Mouse (Mus musculus): ENCODE measurements at regions not wholly inside any gene's neighbourhood (a gene's known extent, or its start where the extent isn't known, plus 50 kb on each side); places are given as distances from the start of the nearest gene placed in this dataset.

DNA sequence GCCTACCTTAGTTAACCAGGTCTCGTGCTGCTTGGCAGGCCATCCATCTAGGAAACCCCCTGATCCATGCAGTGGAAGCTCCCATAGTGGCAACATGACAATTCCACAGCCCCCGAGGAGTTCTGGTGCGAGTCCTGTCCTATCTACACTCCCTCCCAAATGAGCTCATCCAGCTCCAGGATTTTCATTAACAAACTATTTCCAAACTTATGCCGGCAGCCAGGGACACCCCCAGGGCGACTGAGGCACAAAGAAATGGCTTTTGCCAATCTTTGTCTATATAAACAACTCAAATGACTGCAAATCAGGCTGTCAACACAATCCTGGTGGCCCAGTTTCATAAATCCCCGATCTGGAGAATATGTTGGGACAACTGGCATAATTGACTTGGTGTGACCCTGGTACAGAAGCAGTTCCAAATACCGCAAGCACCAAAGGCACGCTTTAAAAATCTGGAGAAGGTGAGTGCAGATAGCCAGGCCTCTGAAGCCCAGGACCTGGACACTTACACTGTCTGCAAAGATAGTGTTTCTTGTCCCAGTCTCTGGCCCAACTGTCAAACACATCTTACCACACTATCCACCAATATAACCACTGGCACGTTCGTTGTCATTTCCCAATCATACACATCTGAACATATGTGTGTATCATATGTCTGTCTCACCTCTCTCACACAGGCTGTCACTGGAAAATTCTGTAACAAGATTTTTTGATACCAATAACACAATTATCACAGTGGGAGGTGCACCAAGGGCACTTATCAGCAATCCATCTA is 179.9 kb downstream of the Atp6ap1l start:
- H3K9me3 ChIP-seq, result no peaks in the 10 kb centered on the region
- no peak for DNase-seq (ENCODE audit: low spot score)
- peaks cover 14% of the 10 kb centered on the region for H3K27me3 ChIP-seq (ENCODE audit: insufficient read depth, poor library complexity, severe bottlenecking)
- WGBS, result 92% methylated on average over 10 of the region's 10 CpGs
- H3K27ac ChIP-seq, result no peak overlapping the region
- H3K36me3 ChIP-seq, result no peaks in the 10 kb centered on the region
- no peak overlapping the region for H3K4me3 ChIP-seq
- peaks cover 20% of the 10 kb centered on the region for H3K4me1 ChIP-seq (replicated peaks)

DNA sequence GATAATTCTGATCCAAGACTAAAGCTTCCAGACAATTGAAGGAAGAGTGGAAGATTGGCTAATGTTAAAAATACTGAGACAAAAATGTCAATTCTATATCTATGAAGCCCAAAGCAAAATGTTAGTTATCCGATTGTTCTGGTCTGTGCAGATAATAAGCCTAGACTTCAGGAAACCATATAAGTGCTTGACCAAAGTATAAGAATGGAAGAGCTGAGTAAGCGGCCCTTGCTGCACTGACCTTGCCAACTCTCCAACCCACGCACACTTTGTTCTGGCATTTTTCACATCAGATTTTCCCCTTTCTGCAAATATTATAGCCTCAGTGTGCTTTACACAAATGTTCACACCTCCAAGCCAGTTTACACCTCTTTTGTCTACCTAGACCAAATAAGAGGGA is 180.6 kb downstream of the Atp6ap1l start:
- 96% methylated on average over 3 of the region's 3 CpGs for WGBS
- Histone ChIP-seq H3K36me3 (no peaks in the 10 kb centered on the region), H3K9me3 (no peaks in the 10 kb centered on the region), H3K4me3 (no peak overlapping the region), H3K27ac (no peak overlapping the region), H3K4me1 (replicated peaks) (peaks cover 20% of the 10 kb centered on the region), H3K27me3 (ENCODE audit: insufficient read depth, poor library complexity, severe bottlenecking) (peaks cover 17% of the 10 kb centered on the region)
- DNase-seq (ENCODE audit: low spot score), result no peak

DNA sequence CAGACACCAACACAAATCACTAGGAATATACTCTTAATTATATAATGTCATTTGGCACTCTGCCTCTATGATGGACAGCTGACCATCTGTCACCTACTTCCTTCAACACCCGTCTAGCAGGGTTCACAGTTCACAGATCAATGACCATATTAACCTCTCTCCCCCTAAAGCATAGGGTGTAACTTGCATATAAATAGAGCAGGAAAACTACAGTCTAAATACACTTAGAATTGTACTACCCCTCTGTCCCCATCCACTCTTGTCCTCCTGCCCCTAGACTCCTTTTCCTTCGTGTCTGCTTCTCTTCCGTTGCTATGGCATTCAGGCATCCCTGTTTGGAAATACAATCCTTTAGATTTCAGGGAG is 181.6 kb downstream of the Atp6ap1l start:
- 51% methylated on average over 3 of the region's 3 CpGs for WGBS
- no peaks in the 10 kb centered on the region for H3K9me3 ChIP-seq
- peaks cover 17% of the 10 kb centered on the region for H3K4me1 ChIP-seq (replicated peaks)
- no peak overlapping the region for H3K27ac ChIP-seq
- DNase-seq (ENCODE audit: low spot score), result no peak
- no peaks in the 10 kb centered on the region for H3K36me3 ChIP-seq
- peaks cover 19% of the 10 kb centered on the region for H3K27me3 ChIP-seq (ENCODE audit: insufficient read depth, poor library complexity, severe bottlenecking)
- no peak overlapping the region for H3K4me3 ChIP-seq

DNA sequence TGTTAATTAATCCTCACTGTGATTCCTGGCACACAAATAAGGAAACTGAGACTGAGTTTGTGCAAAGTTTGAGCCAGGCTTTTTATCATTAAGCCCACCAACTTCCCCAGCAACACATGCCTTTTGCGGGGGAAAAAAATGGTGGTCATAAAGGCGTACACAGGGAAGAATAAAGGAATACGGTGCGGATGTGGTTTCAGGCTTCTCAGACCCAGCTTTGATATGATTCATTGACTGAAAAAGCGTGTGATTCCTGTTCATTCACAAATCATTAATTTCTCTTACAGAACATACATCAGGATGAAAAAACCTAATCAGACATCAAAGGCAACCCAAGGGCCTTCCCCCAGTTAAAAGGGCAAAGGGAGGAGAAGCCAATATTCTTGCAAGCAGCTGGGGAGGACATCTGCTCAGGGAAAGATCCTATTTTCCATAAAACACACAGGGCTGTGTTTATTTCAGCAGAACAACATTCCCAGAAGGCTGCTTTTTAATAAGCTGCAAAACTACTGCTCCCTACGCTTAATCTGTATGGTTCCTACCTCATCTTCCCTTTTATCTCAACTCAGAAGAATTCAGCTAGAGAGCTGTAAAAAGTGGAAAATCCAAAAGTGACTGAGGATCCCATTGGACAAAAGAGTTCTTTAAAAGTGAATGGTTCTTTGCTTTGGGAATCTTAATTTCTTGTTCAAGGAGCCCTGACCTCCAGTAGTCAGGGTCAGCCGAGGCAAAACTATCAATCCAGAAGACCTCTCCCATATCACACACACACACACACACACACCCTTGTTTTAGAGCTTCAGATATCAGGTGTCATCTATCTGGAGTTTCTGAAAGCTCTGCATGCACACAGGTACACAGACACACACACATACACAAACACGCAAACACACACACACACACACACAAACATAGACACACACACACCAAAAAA is 182.3 kb downstream of the Atp6ap1l start:
- H3K9me3 ChIP-seq, result no peaks in the 10 kb centered on the region
- no peak overlapping the region for H3K4me3 ChIP-seq
- H3K27ac ChIP-seq, result no peak overlapping the region; the same call in none of the 2 replicates
- no peak for DNase-seq (ENCODE audit: low spot score)
- H3K36me3 ChIP-seq, result no peaks in the 10 kb centered on the region
- 80% methylated on average over 8 of the region's 8 CpGs for WGBS
- peaks cover 17% of the 10 kb centered on the region for H3K4me1 ChIP-seq (replicated peaks)
- H3K27me3 ChIP-seq (ENCODE audit: insufficient read depth, poor library complexity, severe bottlenecking), result peaks cover 19% of the 10 kb centered on the region

DNA sequence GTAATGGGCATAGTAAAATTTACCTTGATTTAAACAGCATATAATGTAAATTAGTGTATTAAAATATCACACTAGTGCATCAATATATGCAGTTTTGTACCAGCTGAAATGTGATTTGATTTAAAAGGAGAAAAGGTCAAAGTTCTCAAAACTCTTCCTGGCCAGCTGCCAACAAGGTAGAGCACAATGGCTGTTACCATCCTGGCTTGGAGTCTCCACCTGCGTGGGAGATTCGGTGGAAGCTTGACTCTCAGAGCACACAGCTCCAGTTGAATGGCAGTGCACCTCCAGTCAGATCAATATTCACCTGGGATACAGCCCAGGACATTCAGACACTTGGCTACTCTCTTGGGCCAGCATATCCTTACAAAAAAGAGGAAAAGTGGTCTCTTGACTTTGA is 220.8 kb downstream of the Atp6ap1l start:
- WGBS, result 82% methylated on average over 2 of the region's 2 CpGs
- Histone ChIP-seq H3K4me1 (replicated peaks) (no peaks in the 10 kb centered on the region), H3K4me3 (no peak overlapping the region), H3K36me3 (no peaks in the 10 kb centered on the region), H3K27me3 (ENCODE audit: insufficient read depth, poor library complexity, severe bottlenecking) (no peaks in the 10 kb centered on the region), H3K9me3 (no peaks in the 10 kb centered on the region), H3K27ac (no peak overlapping the region)
- no peak for DNase-seq (ENCODE audit: low spot score)

DNA sequence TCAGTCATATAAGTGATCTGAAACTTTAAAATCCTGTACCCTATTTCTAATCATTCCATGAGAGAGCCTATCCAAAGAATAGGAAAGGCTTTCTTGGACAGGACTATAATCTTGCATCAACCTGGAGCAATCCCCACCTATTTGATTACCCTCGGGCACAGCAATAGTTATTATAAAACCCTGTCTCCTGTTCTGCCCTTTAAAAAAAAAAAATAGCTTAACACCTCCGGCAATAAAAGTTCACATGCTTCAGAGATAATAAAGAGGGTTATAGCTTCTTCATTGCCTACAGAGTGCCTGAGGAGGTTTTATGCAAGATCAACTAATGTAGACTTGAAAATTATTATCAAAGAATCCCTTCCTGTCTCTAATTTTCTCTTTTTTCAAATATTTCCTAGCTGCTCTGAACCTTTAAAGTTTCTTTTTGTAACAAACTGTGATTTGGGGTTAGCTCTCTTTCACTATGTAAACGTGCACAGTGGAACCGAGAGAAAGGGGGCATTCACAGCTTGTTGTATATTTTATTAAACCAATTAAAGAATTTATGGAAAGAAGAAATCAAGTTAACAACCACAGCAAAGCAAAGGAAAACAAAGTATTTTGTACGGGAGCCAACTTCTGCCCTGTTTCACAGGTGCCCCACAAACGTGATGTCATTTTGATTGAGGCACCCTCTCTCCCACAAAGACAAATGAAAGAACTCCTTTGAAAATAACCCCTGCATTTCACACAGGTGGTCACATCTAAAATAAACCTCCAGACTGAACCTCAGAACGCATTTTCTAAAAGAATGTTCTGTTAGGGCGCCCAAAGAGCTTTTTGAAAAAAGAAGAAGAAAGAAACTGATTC is 225.8 kb downstream of the Atp6ap1l start:
- no peak overlapping the region for H3K27ac ChIP-seq
- no peaks in the 10 kb centered on the region for H3K9me3 ChIP-seq
- WGBS, result 77% methylated on average over 8 of the region's 8 CpGs
- H3K27me3 ChIP-seq (ENCODE audit: insufficient read depth, poor library complexity, severe bottlenecking), result no peaks in the 10 kb centered on the region
- H3K4me3 ChIP-seq, result no peak overlapping the region
- no peak for DNase-seq (ENCODE audit: low spot score)
- H3K4me1 ChIP-seq (replicated peaks), result no peaks in the 10 kb centered on the region
- H3K36me3 ChIP-seq, result no peaks in the 10 kb centered on the region

DNA sequence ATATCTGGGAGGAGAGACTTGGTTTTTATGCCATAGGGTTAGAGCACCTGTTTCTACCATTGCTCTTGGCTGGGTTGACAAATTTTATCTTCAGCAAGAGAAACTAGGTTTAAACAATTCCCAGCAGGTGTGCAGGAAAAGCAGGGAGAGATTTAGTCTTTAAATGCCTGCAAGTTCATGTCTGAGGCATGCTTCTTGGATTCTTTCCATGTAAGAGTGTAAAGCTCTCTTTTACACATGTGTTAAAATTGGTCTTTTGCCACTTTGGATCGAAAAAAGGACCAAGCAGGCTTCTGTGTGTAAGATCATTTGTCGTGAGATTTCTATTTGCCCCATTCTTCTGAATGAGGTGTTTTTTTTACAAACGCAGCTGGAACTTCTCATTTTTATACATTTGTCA is 231.3 kb downstream of the Atp6ap1l start:
- Histone ChIP-seq H3K4me3 (no peak overlapping the region), H3K36me3 (no peaks in the 10 kb centered on the region), H3K27ac (no peak overlapping the region), H3K27me3 (ENCODE audit: insufficient read depth, poor library complexity, severe bottlenecking) (no peaks in the 10 kb centered on the region), H3K9me3 (no peaks in the 10 kb centered on the region), H3K4me1 (replicated peaks) (no peaks in the 10 kb centered on the region)
- 88% methylated on average over 3 of the region's 3 CpGs for WGBS
- DNase-seq (ENCODE audit: low spot score), result no peak

DNA sequence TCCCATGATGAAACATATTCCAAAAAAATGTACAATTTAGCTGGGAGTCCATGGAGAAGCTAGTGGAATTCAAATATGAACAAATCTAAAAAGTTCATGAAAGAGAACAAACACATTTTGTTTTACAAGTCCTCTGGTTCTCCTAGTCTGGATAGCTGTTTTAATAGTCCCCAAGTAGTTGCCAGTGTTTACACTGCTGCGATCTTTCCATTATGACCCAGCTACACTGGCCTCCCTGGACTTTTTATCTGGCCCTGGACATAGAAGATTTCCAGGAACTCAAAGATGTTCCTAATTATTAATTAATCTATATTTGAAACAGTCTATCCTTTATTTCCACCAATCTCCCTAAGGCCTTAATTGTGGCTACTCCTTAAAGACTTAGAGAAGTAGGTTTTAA is 232.1 kb downstream of the Atp6ap1l start:
- Histone ChIP-seq H3K4me3 (no peak overlapping the region), H3K27me3 (ENCODE audit: insufficient read depth, poor library complexity, severe bottlenecking) (no peaks in the 10 kb centered on the region), H3K9me3 (no peaks in the 10 kb centered on the region), H3K27ac (no peak overlapping the region), H3K36me3 (no peaks in the 10 kb centered on the region), H3K4me1 (replicated peaks) (no peaks in the 10 kb centered on the region)
- WGBS, result 91% methylated on average over 1 of the region's 1 CpGs
- no peak for DNase-seq (ENCODE audit: low spot score)

DNA sequence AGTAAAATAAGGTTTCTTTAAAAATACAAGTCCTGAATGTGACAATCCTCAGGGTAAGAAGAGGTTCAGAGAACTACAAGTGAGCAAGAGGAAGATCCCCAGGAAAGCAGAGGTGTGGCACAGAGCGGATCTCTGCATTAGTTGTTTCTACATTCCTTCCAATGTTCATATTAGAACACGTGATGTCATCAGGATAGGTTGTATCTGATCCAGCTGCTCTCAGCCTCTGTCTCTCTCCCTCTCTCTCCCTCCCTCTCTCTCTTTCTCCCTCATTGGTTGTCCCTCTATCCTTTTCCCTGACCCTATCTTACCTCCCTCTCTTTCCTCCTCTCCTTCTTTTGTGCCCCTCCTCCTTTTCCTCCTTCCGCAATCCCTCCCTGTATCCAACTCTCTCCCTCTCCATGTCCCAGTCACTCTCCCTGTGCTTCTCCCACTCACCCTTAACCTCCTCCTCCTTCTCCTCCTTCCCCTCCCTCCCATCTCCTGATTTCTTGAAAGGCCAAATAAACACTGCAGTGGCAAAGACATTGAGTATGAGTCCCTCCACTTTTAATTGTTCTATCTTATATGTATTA is 243.5 kb downstream of the Atp6ap1l start:
- WGBS, result 80% methylated on average over 3 of the region's 3 CpGs
- H3K4me1 ChIP-seq (replicated peaks), result peaks cover 29% of the 10 kb centered on the region
- H3K4me3 ChIP-seq, result no peak overlapping the region
- no peaks in the 10 kb centered on the region for H3K36me3 ChIP-seq
- H3K27ac ChIP-seq, result peak overlapping the region; percentile 36
- H3K27me3 ChIP-seq (ENCODE audit: insufficient read depth, poor library complexity, severe bottlenecking), result no peaks in the 10 kb centered on the region
- 0 out of 2 replicates have a peak, but pooled peaks cover 2% of the 10 kb centered on the region for H3K9me3 ChIP-seq
- no peak for DNase-seq (ENCODE audit: low spot score)

DNA sequence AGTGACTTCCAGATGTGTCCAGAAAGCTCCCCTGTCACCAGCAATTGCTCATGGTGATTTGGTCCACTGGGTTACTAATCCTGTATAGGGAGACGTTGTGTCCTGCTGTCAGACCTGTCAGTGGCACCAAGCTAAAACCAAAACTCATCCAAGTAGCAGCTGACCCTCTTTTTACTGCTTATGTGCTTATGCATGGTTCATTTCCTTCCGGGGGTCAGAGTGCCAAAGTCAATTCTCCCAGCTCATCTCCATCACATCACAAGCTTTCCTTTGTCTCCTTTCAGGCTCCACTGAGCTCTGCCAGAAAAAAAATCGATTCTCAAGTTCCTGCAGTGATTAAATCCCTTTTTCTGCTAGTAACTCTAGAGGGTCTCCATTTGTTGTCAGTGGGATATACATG is 244.2 kb downstream of the Atp6ap1l start:
- Histone ChIP-seq H3K36me3 (no peaks in the 10 kb centered on the region), H3K9me3 (0 out of 2 replicates have a peak, but pooled peaks cover 2% of the 10 kb centered on the region), H3K27me3 (ENCODE audit: insufficient read depth, poor library complexity, severe bottlenecking) (no peaks in the 10 kb centered on the region), H3K4me1 (replicated peaks) (peaks cover 29% of the 10 kb centered on the region), H3K27ac (peak overlapping the region; percentile 45; the same call in 1 of the 2 replicates), H3K4me3 (no peak overlapping the region)
- 9% methylated on average over 3 of the region's 3 CpGs for WGBS
- DNase-seq (ENCODE audit: low spot score), result peak; percentile 56

DNA sequence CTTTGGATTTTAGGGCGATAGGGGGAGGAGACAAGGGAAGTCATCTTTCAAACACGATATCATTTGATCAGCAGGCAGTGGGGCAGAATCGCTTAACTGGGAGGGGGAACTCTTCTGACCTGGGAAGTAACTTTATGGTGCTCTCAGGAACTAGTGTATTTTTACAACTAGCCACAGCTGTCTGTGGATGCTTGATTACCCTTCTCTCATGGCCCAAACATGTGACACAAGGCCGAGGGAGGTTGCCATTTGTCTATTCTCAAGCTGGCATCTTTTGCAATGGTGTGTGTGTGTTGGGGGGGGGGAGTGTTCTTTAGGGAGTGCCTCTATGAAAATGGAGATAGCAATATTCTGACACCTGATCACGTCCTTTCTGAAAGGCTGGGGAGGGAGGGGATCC is 246.1 kb downstream of the Atp6ap1l start:
- DNase-seq (ENCODE audit: low spot score), result no peak
- no peak overlapping the region for H3K27ac ChIP-seq
- peaks cover 29% of the 10 kb centered on the region for H3K4me1 ChIP-seq (replicated peaks)
- H3K27me3 ChIP-seq (ENCODE audit: insufficient read depth, poor library complexity, severe bottlenecking), result no peaks in the 10 kb centered on the region
- WGBS, result 68% methylated on average over 5 of the region's 5 CpGs
- H3K4me3 ChIP-seq, result no peak overlapping the region
- 0 out of 2 replicates have a peak, but pooled peaks cover 2% of the 10 kb centered on the region for H3K9me3 ChIP-seq
- H3K36me3 ChIP-seq, result no peaks in the 10 kb centered on the region

DNA sequence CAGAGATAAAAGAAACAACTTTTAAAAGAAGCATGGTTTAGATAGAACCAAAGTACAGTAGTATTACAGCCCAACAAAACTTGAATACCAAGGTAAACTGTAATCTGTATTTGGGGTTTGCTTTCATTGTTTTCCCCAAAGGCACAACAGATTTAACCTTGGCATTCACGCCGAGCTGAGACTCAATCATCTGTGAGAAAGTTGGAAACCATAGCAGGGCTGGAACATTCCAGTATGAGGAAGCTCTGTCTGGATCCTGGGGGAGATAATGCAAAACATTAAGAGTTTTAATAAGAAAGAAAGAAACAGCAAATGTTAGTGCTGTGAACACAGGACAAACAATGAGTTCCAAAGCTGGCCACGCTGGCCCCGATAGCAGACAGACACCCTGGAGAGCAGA is 258.8 kb downstream of the Atp6ap1l start:
- H3K4me3 ChIP-seq, result no peak overlapping the region
- DNase-seq (ENCODE audit: low spot score), result no peak
- peaks cover 16% of the 10 kb centered on the region; the same call in 1 of the 2 replicates for H3K4me1 ChIP-seq (replicated peaks)
- H3K27ac ChIP-seq, result no peak overlapping the region
- WGBS, result 62% methylated on average over 4 of the region's 4 CpGs
- no peaks in the 10 kb centered on the region for H3K27me3 ChIP-seq (ENCODE audit: insufficient read depth, poor library complexity, severe bottlenecking)
- H3K9me3 ChIP-seq, result no peaks in the 10 kb centered on the region
- H3K36me3 ChIP-seq, result no peaks in the 10 kb centered on the region

Measured in hindbrain, embryonic 10.5 days (tissue).